Mouse (Mus musculus): ENCODE measurements around the gene Rai1. TPM values are rescaled to one million over a fixed set of nuclear protein-coding genes. Genes with fewer than 3 reads are reported as not detected.

The Rai1 gene
- polyA plus RNA-seq, 1 experiment from 2014 or later: 22.6 TPM

- no peak for ATAC-seq (ENCODE audit: insufficient number of reproducible peaks, low FRiP score, low TSS enrichment, low read depth)
- H3K36me3 ChIP-seq: peaks cover 28% of the 10 kb centered on the region
- no peak overlapping the region for H3K4me3 ChIP-seq
- H3K4me1 ChIP-seq: peaks cover 36% of the 10 kb centered on the region
- no peak overlapping the region for H3K9ac ChIP-seq
- no peak overlapping the region for H3K27ac ChIP-seq
- H3K9me3 ChIP-seq: no peaks in the 10 kb centered on the region
- WGBS: 48% methylated on average over 4 of the region's 4 CpGs
- H3K4me2 ChIP-seq: no peak overlapping the region
- no peaks in the 10 kb centered on the region for H3K27me3 ChIP-seq
These were observed 127.1 kb downstream of the Rai1 start for GRCm38 (mm10) chr11:60231951-60232350.

GRCm38 (mm10) chr11:60232441-60233058, 127.7 kb downstream of the Rai1 start:
- Histone ChIP-seq H3K4me3 (no peak overlapping the region), H3K4me1 (peaks cover 36% of the 10 kb centered on the region), H3K9me3 (no peaks in the 10 kb centered on the region), H3K27me3 (no peaks in the 10 kb centered on the region), H3K9ac (no peak overlapping the region), H3K4me2 (no peak overlapping the region), H3K27ac (peak overlapping the region; percentile 54), H3K36me3 (peaks cover 32% of the 10 kb centered on the region)
- no peak for ATAC-seq (ENCODE audit: insufficient number of reproducible peaks, low FRiP score, low TSS enrichment, low read depth)
- 71% methylated on average over 14 of the region's 14 CpGs for WGBS

GRCm38 (mm10) chr11:60233235-60233634, 128.4 kb downstream of the Rai1 start:
- no peak overlapping the region for H3K4me2 ChIP-seq
- ATAC-seq (ENCODE audit: insufficient number of reproducible peaks, low FRiP score, low TSS enrichment, low read depth): no peak
- no peak overlapping the region for H3K4me3 ChIP-seq
- H3K27ac ChIP-seq: peak overlapping the region; percentile 54
- H3K9ac ChIP-seq: no peak overlapping the region
- H3K9me3 ChIP-seq: no peaks in the 10 kb centered on the region
- WGBS: 45% methylated on average over 8 of the region's 8 CpGs
- peaks cover 32% of the 10 kb centered on the region for H3K36me3 ChIP-seq
- no peaks in the 10 kb centered on the region for H3K27me3 ChIP-seq
- H3K4me1 ChIP-seq: peaks cover 36% of the 10 kb centered on the region

- WGBS: 59% methylated on average over 5 of the region's 5 CpGs
- no peak overlapping the region for H3K4me3 ChIP-seq
These were observed 130.5 kb downstream of the Rai1 start for GRCm38 (mm10) chr11:60235351-60235750.

GRCm38 (mm10) chr11:60240509-60240908, 135.7 kb downstream of the Rai1 start:
- WGBS: 82% methylated on average over 4 of the region's 4 CpGs
- no peak overlapping the region for H3K4me3 ChIP-seq
- H3K9ac ChIP-seq: no peak overlapping the region
- H3K4me2 ChIP-seq: no peak overlapping the region
- H3K36me3 ChIP-seq: peaks cover 66% of the 10 kb centered on the region
- H3K27ac ChIP-seq: no peak overlapping the region
- H3K4me1 ChIP-seq: no peaks in the 10 kb centered on the region
- no peak for ATAC-seq (ENCODE audit: insufficient number of reproducible peaks, low FRiP score, low TSS enrichment, low read depth)
- H3K9me3 ChIP-seq: no peaks in the 10 kb centered on the region
- H3K27me3 ChIP-seq: no peaks in the 10 kb centered on the region

More at GRCm38 (mm10) chr11:60235351-60235750, 130.5 kb downstream of the Rai1 start:
- Histone ChIP-seq H3K4me2 (no peak overlapping the region), H3K27me3 (no peaks in the 10 kb centered on the region), H3K27ac (no peak overlapping the region), H3K9ac (no peak overlapping the region), H3K36me3 (peaks cover 32% of the 10 kb centered on the region), H3K9me3 (no peaks in the 10 kb centered on the region), H3K4me1 (peaks cover 29% of the 10 kb centered on the region)
- ATAC-seq (ENCODE audit: insufficient number of reproducible peaks, low FRiP score, low TSS enrichment, low read depth): no peak

GRCm38 (mm10) chr11:60244503-60245143, 139.8 kb downstream of the Rai1 start:
- no peak overlapping the region for H3K9ac ChIP-seq

GRCm38 (mm10) chr11:60246077-60246476, 141.3 kb downstream of the Rai1 start:
- Histone ChIP-seq H3K27ac (no peak overlapping the region), H3K36me3 (peaks cover 34% of the 10 kb centered on the region), H3K4me1 (peaks cover 19% of the 10 kb centered on the region), H3K4me2 (no peak overlapping the region), H3K4me3 (no peak overlapping the region), H3K9ac (no peak overlapping the region), H3K9me3 (no peaks in the 10 kb centered on the region), H3K27me3 (no peaks in the 10 kb centered on the region)
- no peak for ATAC-seq (ENCODE audit: insufficient number of reproducible peaks, low FRiP score, low TSS enrichment, low read depth)

More at GRCm38 (mm10) chr11:60244503-60245143, 139.8 kb downstream of the Rai1 start:
- no peak for ATAC-seq (ENCODE audit: insufficient number of reproducible peaks, low FRiP score, low TSS enrichment, low read depth)
- no peak overlapping the region for H3K4me2 ChIP-seq
- H3K36me3 ChIP-seq: peaks cover 45% of the 10 kb centered on the region
- 77% methylated on average over 11 of the region's 11 CpGs for WGBS
- no peak overlapping the region for H3K4me3 ChIP-seq
- no peaks in the 10 kb centered on the region for H3K9me3 ChIP-seq
- no peaks in the 10 kb centered on the region for H3K27me3 ChIP-seq
- no peak overlapping the region for H3K27ac ChIP-seq
- H3K4me1 ChIP-seq: peaks cover 19% of the 10 kb centered on the region

GRCm38 (mm10) chr11:60247753-60248550, 143.1 kb downstream of the Rai1 start:
- Histone ChIP-seq H3K4me1 (peaks cover 30% of the 10 kb centered on the region), H3K36me3 (peaks cover 27% of the 10 kb centered on the region), H3K9ac (no peak overlapping the region), H3K4me3 (no peak overlapping the region), H3K9me3 (no peaks in the 10 kb centered on the region), H3K27me3 (no peaks in the 10 kb centered on the region), H3K27ac (0 out of 2 replicates have a peak overlapping the region, but pooled peaks have one; percentile 39), H3K4me2 (no peak overlapping the region)
- WGBS: 36% methylated on average over 5 of the region's 5 CpGs
- no peak for ATAC-seq (ENCODE audit: insufficient number of reproducible peaks, low FRiP score, low TSS enrichment, low read depth)

Small RNAs within 50 kb of the gene (microRNA-seq; reads per million reads assigned to microRNA genes)
- gene Mir6921 (not detected), gene Mir6922 (not detected)

Other genes with a start within 250 kb of the Rai1 start
- gene Med9, start 156.8 kb upstream of the Rai1 start, polyA plus RNA-seq (2015; fragmentation: Nextera tagmentation; extraction: Ambion mirVana): 35.0 and 38.8 TPM in 2 replicates
- gene Rasd1, start 140.1 kb upstream of the Rai1 start, polyA plus RNA-seq (2015; fragmentation: Nextera tagmentation; extraction: Ambion mirVana): 1.6 and 3.1 TPM in 2 replicates
- gene Pemt, start 58.5 kb upstream of the Rai1 start, polyA plus RNA-seq (2015; fragmentation: Nextera tagmentation; extraction: Ambion mirVana): 4.6 and 7.0 TPM in 2 replicates
- gene Srebf1, start 117.6 kb downstream of the Rai1 start, polyA plus RNA-seq (2015; fragmentation: Nextera tagmentation; extraction: Ambion mirVana): 66.5 and 70.3 TPM in 2 replicates
- 33.4 and 33.7 TPM in 2 replicates for gene Tom1l2, start 247.9 kb downstream of the Rai1 start, polyA plus RNA-seq (2015; fragmentation: Nextera tagmentation; extraction: Ambion mirVana)
- gene Drc3, start 248.3 kb downstream of the Rai1 start, polyA plus RNA-seq (2015; fragmentation: Nextera tagmentation; extraction: Ambion mirVana): 1.7 and 1.8 TPM in 2 replicates